Mouse (Mus musculus) brain, embryonic 14.5 days (tissue): ENCODE data around the gene Hcst. TPM values are rescaled to one million over a fixed set of nuclear protein-coding genes. Genes with fewer than 3 reads are reported as not detected.

Source experiments
- DNase-seq: peaks from one replicate; pipeline ENCODE4 v3.0.0-alpha.2; 2011; ENCODE audit warnings: low read depth
- CTCF ChIP-seq: fragments of 200-500 bp; IDR thresholded peaks from 2 replicates; pipeline ENCODE4 v1.5.1; 2012; ENCODE audit warnings: inconsistent platforms, mild to moderate bottlenecking, moderate library complexity, borderline replicate concordance; ENCODE audit not compliant: insufficient read depth, insufficient read length; ENCODE audit errors: extremely low read depth
- POLR2A ChIP-seq: fragments of 200-500 bp; IDR thresholded peaks from 2 replicates; pipeline ENCODE4 v1.6.1; 2012; ENCODE audit warnings: mild to moderate bottlenecking, inconsistent platforms, borderline replicate concordance; ENCODE audit not compliant: poor library complexity, insufficient read depth, insufficient read length, severe bottlenecking; ENCODE audit errors: extremely low read depth
- polyA plus RNA-seq: library from polyadenylated mRNA; depleted of rRNA; stranded (reverse); fragments of >200 nt; gene quantifications from 2 replicates; pipeline ENCODE4 v1.2.3, GENCODE M21; 2012; rRNA removed

Hcst gene
- polyA plus RNA-seq, 1 experiment, result 1.4 TPM

DNA sequence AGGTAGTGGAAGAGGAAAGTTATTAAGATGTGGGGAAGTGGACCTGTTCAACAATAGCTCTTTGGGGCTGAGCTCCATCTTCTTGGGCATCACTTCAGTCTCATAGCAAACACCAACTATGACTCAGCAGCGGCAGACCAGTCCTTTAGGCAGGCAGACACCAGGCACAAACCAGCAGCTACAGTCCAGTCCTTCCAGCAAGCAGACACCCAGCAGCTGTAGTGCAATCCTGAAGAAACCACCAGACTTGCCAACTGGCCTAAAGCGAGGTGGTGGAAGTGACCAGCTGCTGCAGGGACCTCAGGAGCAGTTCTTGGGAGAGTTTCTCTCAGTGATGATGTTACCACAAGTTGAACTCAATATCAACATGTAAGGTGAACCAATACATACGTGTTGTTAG lies 11.0 kb downstream of the Hcst start:
- DNase-seq, result no peak
- TF ChIP-seq CTCF, result no peak
- no peak for TF ChIP-seq POLR2A

- no peak for TF ChIP-seq CTCF
- no peak for TF ChIP-seq POLR2A
- no peak for DNase-seq
Observed at GRCm38 (mm10) chr7:30402343-30402742, 17.3 kb downstream of the Hcst start.

- TF ChIP-seq CTCF (no peak), POLR2A (no peak)
- DNase-seq, result peak; percentile 20
Observed at GRCm38 (mm10) chr7:30399671-30400070, 20.0 kb downstream of the Hcst start.

DNA sequence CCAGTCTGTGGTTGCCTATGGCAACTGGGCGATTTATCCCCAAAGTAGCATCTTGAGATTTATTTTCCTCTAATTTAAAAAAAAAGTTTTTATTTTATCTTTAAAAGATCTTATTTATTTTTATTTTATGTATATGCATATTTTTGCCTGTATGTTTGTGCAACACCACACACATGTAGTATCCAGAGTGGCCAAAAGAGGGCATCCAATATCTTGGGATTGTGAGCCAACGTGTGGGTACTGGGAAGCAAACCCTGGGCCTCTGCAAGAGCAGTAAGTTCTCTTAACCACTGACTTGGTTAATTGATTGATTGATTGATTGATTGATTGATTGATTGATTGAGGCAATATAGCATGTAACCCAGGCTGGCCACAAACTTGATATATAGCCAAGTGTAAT lies 24.8 kb downstream of the Hcst start:
- TF ChIP-seq POLR2A (no peak), CTCF (peak; percentile 25; the same call in 1 of the 2 replicates)
- DNase-seq, result peak; percentile 6

DNA sequence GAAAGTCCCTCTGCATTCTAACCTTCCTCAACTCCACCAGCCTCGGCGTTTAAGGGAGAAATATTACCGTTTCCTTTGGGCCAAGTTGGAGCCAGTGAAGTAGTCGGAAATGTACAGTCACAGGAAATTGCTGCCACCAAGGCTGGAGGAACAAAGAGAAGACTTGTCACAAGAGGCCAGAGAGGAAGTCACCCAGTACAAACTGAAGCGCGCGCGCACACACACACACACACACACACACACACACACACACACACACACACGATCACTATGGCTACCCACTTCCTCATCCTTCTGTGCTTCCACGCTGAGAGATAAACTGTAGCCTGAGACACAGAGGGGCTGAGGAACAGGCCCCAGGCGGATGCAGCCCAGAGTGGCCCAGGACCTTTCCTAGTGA lies 25.3 kb downstream of the Hcst start:
- peak; percentile 14 for DNase-seq
- TF ChIP-seq CTCF (no peak), POLR2A (no peak)

- DNase-seq, result no peak
Observed at GRCm38 (mm10) chr7:30393631-30394030, 26.0 kb downstream of the Hcst start.

GRCm38 (mm10) chr7:30392746-30393520 lies 26.7 kb downstream of the Hcst start:
- no peak for DNase-seq
- TF ChIP-seq POLR2A (no peak), CTCF (no peak)

More at GRCm38 (mm10) chr7:30393631-30394030, 26.0 kb downstream of the Hcst start:
- TF ChIP-seq POLR2A (no peak), CTCF (no peak)

DNA sequence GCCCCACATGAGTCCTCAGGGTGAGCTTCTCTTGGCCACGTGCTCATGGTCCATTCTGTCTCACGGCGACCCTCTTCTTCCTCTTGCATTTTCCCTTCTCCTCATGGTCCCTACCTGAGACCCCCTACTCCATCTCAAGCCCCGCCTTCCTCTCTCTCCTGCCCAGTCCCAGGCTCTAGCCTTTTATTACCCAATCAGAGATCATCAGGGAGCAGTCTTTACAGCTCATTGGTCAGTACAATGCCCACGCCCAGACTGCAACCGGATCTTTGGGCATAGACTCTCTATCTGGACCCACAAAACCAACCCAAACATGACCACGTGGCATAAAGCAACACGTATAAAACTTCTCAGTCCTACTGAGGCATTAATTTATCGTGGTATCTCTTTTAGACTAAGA lies 35.5 kb downstream of the Hcst start:
- TF ChIP-seq CTCF (no peak), POLR2A (no peak)

GRCm38 (mm10) chr7:30380061-30380460 lies 39.6 kb downstream of the Hcst start:
- TF ChIP-seq CTCF, result no peak
- DNase-seq, result no peak

More for the DNA sequence above, 35.5 kb downstream of the Hcst start:
- no peak for DNase-seq

- DNase-seq, result peak; percentile 99
- TF ChIP-seq POLR2A (peak; percentile 52; the same call in 1 of the 2 replicates), CTCF (peak; percentile 91)
Observed at GRCm38 (mm10) chr7:30373501-30373962, 46.1 kb downstream of the Hcst start.

Other genes starting within 250 kb of the Hcst start
- gene Cox7a1, start 235.7 kb downstream of the Hcst start, polyA plus RNA-seq, result 2.1 and 2.2 TPM in 2 replicates
- gene Capns1, start 221.0 kb downstream of the Hcst start, polyA plus RNA-seq, result 298 and 304 TPM in 2 replicates
- 245 and 362 TPM in 2 replicates for gene Polr2i, start 187.9 kb downstream of the Hcst start, polyA plus RNA-seq
- gene Tbcb, start 187.6 kb downstream of the Hcst start, polyA plus RNA-seq, result 177 and 180 TPM in 2 replicates
- 0.12 and 0.14 TPM in 2 replicates for gene Ovol3, start 184.1 kb downstream of the Hcst start, polyA plus RNA-seq
- 0.11 and 0.12 TPM in 2 replicates for gene Thap8, start 139.8 kb downstream of the Hcst start, polyA plus RNA-seq
- gene Wdr62, start 139.4 kb downstream of the Hcst start, polyA plus RNA-seq, result 15.2 and 26.2 TPM in 2 replicates
- 233 and 314 TPM in 2 replicates for gene Clip3, start 128.1 kb downstream of the Hcst start, polyA plus RNA-seq
- gene Alkbh6, start 111.1 kb downstream of the Hcst start, polyA plus RNA-seq, result 131 and 198 TPM in 2 replicates
- gene Syne4, start 105.0 kb downstream of the Hcst start, polyA plus RNA-seq, result 28.5 and 36.3 TPM in 2 replicates
- gene E130208F15Rik, start 98.1 kb downstream of the Hcst start, polyA plus RNA-seq, result 0.36 and 0.37 TPM in 2 replicates
- 17.6 and 24.7 TPM in 2 replicates for gene Sdhaf1, start 96.0 kb downstream of the Hcst start, polyA plus RNA-seq
- gene Lrfn3, start 57.1 kb downstream of the Hcst start, polyA plus RNA-seq, result 29.1 and 39.2 TPM in 2 replicates
- 21.7 and 27.8 TPM in 2 replicates for gene Tyrobp, start 6.1 kb downstream of the Hcst start, polyA plus RNA-seq
- 2.3 and 3.6 TPM in 2 replicates for gene Nfkbid, start 1.9 kb upstream of the Hcst start, polyA plus RNA-seq
- gene Aplp1, start 25.7 kb upstream of the Hcst start, polyA plus RNA-seq, result 571 and 616 TPM in 2 replicates
- 0.85 and 3.3 TPM in 2 replicates for gene Kirrel2, start 37.8 kb upstream of the Hcst start, polyA plus RNA-seq
- gene Nphs1, start 38.5 kb upstream of the Hcst start, polyA plus RNA-seq, result 1.2 and 3.2 TPM in 2 replicates
- 0.05 and 0.26 TPM in 2 replicates for gene Prodh2, start 73.8 kb upstream of the Hcst start, polyA plus RNA-seq
- 241 and 276 TPM in 2 replicates for gene Arhgap33, start 115.2 kb upstream of the Hcst start, polyA plus RNA-seq
- gene Hspb6, start 132.3 kb upstream of the Hcst start, polyA plus RNA-seq, result 8.4 and 8.7 TPM in 2 replicates
- gene Proser3, start 132.4 kb upstream of the Hcst start, polyA plus RNA-seq, result 24.1 and 27.9 TPM in 2 replicates
- 45.1 and 53.9 TPM in 2 replicates for gene Lin37, start 140.0 kb upstream of the Hcst start, polyA plus RNA-seq
- 69.3 and 95.4 TPM in 2 replicates for gene U2af1l4, start 143.4 kb upstream of the Hcst start, polyA plus RNA-seq
- gene Gm49396, start 143.5 kb upstream of the Hcst start, polyA plus RNA-seq, result 4.9 and 8.7 TPM in 2 replicates
- gene Psenen, start 143.8 kb upstream of the Hcst start, polyA plus RNA-seq, result 102 and 154 TPM in 2 replicates
- gene Igflr1, start 145.6 kb upstream of the Hcst start, polyA plus RNA-seq, result 6.5 and 8.7 TPM in 2 replicates
- gene Kmt2b, start 168.9 kb upstream of the Hcst start, polyA plus RNA-seq, result 69.7 and 72.2 TPM in 2 replicates
- 0.37 and 0.47 TPM in 2 replicates for gene Zbtb32, start 179.1 kb upstream of the Hcst start, polyA plus RNA-seq
- 2.7 and 3.9 TPM in 2 replicates for gene Upk1a, start 193.0 kb upstream of the Hcst start, polyA plus RNA-seq
- 823 and 962 TPM in 2 replicates for gene Cox6b1, start 206.3 kb upstream of the Hcst start, polyA plus RNA-seq
- not detected in 2 replicates for gene Etv2, start 216.0 kb upstream of the Hcst start, polyA plus RNA-seq
- 91.6 and 103 TPM in 2 replicates for gene Rbm42, start 230.5 kb upstream of the Hcst start, polyA plus RNA-seq
- 21.9 and 36.6 TPM in 2 replicates for gene Haus5, start 245.1 kb upstream of the Hcst start, polyA plus RNA-seq